Mouse (Mus musculus) splenic B cell, adult 2 months (primary cell): Measurements from ENCODE around the gene Gm36079.
"Not testable (repeated sequence)": the region's sequence is repeated elsewhere in the genome, so short reads cannot be mapped to it uniquely, and the experiment has no call there.

Experiments used
- DNase-seq: peaks from one replicate; pipeline ENCODE4 v3.0.0-alpha.2; 2011; ENCODE audit warnings: low read depth, low spot score
- H3K27me3 ChIP-seq: 2 replicates; pipeline ENCODE4 v1.6.1; 2012; ENCODE audit warnings: mild to moderate bottlenecking, low read length, moderate library complexity, mixed read lengths; ENCODE audit not compliant: control insufficient read depth, poor library complexity, insufficient read depth, severe bottlenecking
- H3K36me3 ChIP-seq: 2 replicates; pipeline ENCODE4 v1.6.1; 2012; ENCODE audit warnings: mild to moderate bottlenecking, low read length, moderate library complexity, mixed read lengths; ENCODE audit not compliant: control insufficient read depth, poor library complexity, insufficient read depth, severe bottlenecking

The Gm36079 gene

GRCm38 (mm10) chr13:120026911-120027310, at the start of gene Gm36079:
Gene Gm36079, minus strand, starts transcription at chr13:120027011.
- H3K36me3 ChIP-seq, H3K27me3 ChIP-seq, DNase-seq: not testable (repeated sequence)

- not testable (repeated sequence) for H3K27me3 ChIP-seq, H3K36me3 ChIP-seq, DNase-seq
These were observed 44.1 kb upstream of the Gm36079 start for GRCm38 (mm10) chr13:120070878-120071277.

GRCm38 (mm10) chr13:120070012-120070598, 43.3 kb upstream of the Gm36079 start:
- not testable (repeated sequence) for H3K36me3 ChIP-seq, DNase-seq, H3K27me3 ChIP-seq

- DNase-seq, H3K36me3 ChIP-seq, H3K27me3 ChIP-seq: not testable (repeated sequence)
These were observed 36.8 kb upstream of the Gm36079 start for GRCm38 (mm10) chr13:120063439-120064089.

- H3K36me3 ChIP-seq, DNase-seq: not testable (repeated sequence)
These were observed 36.1 kb upstream of the Gm36079 start for GRCm38 (mm10) chr13:120062903-120063302.

GRCm38 (mm10) chr13:120052085-120052484, 25.3 kb upstream of the Gm36079 start, which contains the start of gene Gm21188:
Gene Gm21188, minus strand, starts transcription at chr13:120052194.
- not testable (repeated sequence) for DNase-seq, H3K36me3 ChIP-seq, H3K27me3 ChIP-seq

More at GRCm38 (mm10) chr13:120062903-120063302, 36.1 kb upstream of the Gm36079 start:
- not testable (repeated sequence) for H3K27me3 ChIP-seq

GRCm38 (mm10) chr13:120048608-120049007, 21.8 kb upstream of the Gm36079 start:
- not testable (repeated sequence) for DNase-seq, H3K36me3 ChIP-seq, H3K27me3 ChIP-seq

- not testable (repeated sequence) for H3K36me3 ChIP-seq, DNase-seq, H3K27me3 ChIP-seq
These were observed 21.4 kb upstream of the Gm36079 start for GRCm38 (mm10) chr13:120048186-120048585.

- not testable (repeated sequence) for DNase-seq
These were observed 19.8 kb upstream of the Gm36079 start for GRCm38 (mm10) chr13:120046422-120047209.

GRCm38 (mm10) chr13:120041145-120041544, 14.3 kb upstream of the Gm36079 start:
- peak; percentile 17 for DNase-seq
- not testable (repeated sequence) for H3K27me3 ChIP-seq, H3K36me3 ChIP-seq

More at GRCm38 (mm10) chr13:120046422-120047209, 19.8 kb upstream of the Gm36079 start:
- not testable (repeated sequence) for H3K27me3 ChIP-seq, H3K36me3 ChIP-seq

- DNase-seq, result peak; percentile 0
- H3K36me3 ChIP-seq, H3K27me3 ChIP-seq: not testable (repeated sequence)
These were observed 11.1 kb upstream of the Gm36079 start for GRCm38 (mm10) chr13:120037881-120038280.

GRCm38 (mm10) chr13:120036577-120037115, 9.8 kb upstream of the Gm36079 start:
- peak; percentile 28 for DNase-seq
- H3K27me3 ChIP-seq, H3K36me3 ChIP-seq: not testable (repeated sequence)

- DNase-seq, H3K27me3 ChIP-seq, H3K36me3 ChIP-seq: not testable (repeated sequence)
These were observed 8.3 kb upstream of the Gm36079 start for GRCm38 (mm10) chr13:120035151-120035550.

- not testable (repeated sequence) for DNase-seq, H3K27me3 ChIP-seq, H3K36me3 ChIP-seq
These were observed 7.8 kb upstream of the Gm36079 start for GRCm38 (mm10) chr13:120034637-120035036.
